Mouse (Mus musculus): ENCODE data around the gene Htra1.

GRCm38 (mm10) chr7:130930401-130930800 is 5.5 kb upstream of the Htra1 start:
- TF ChIP-seq CHD2 (IDR thresholded peaks at IDR 0.05; ENCODE audit: low read depth, low read length), result no peak
- no peak for TF ChIP-seq ZNF384 (IDR thresholded peaks at IDR 0.05; ENCODE audit: low read depth, low read length)
- TF ChIP-seq HCFC1 (IDR thresholded peaks at IDR 0.05; ENCODE audit: borderline replicate concordance, insufficient read depth, low read length), result no peak
- TF ChIP-seq MAFK (IDR thresholded peaks at IDR 0.05; ENCODE audit: insufficient read depth, low read depth, low read length), result no peak
